In the genomic region with DNA sequence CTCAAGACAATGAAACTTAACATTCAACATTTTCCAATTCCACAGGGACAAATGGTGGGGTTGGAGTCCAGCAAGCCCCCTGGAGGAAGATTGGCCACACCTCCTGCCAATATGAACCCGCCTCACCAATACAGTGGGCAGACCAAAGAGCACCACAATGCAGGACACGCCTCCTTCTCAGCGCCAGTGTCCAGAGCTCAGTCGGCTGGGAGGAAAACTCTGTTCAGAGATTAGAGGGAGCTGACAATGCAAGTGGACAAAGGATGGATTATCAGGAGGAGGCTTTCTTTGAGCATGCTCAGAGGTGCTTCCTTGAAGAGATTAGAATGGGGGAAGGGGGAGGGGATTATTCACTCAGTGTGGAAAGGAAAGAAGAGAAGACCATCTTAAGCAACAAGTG, we compare ENCODE assay signal across 26 mouse cellular contexts.
DNase-seq lines count a peak whose midpoint lies in the region; ATAC-seq lines count a peak whose summit lies in the region.
"Had no signal": no experiment of that assay in that cellular context is flagged by ENCODE, and none has a peak within 500 bp of the region (broad histone marks: within the 10 kb centered on the region; RNA-seq: fewer than 3 reads in every experiment).

No protein-coding gene starts in this region.

- DNase-seq in R1 (ENCODE audit: low read depth, low spot score), result peak; percentile 90
- peak; percentile 8 for DNase-seq in embryo, embryonic 9.5 days (ENCODE audit: extremely low spot score)
- DNase-seq in retina, embryonic 14.5 days (ENCODE audit: low spot score), result peak; percentile 33
- DNase-seq in spleen, postnatal 14 days (ENCODE audit: low spot score in 2 of 2), result no peak
- DNase-seq in ovary, postnatal 36 days (ENCODE audit: low spot score), result no peak
- DNase-seq: adrenal gland, postnatal 10 days; cerebellum, adult 9-10 months; gastrocnemius, adult 2 months; heart, adult 11 months; heart, postnatal 10 days; kidney, adult 8-10 months; kidney, postnatal 14 days; layer of hippocampus, postnatal 36 days; thymus, postnatal 25 days had no signal

- H3K9me3 ChIP-seq in forebrain, embryonic 12.5 days, result no peaks in the 10 kb centered on the region
- H3K9me3 ChIP-seq in forebrain, embryonic 15.5 days, result no peaks in the 10 kb centered on the region
- H3K9me3 ChIP-seq in kidney, embryonic 14.5 days (ENCODE audit: control insufficient read depth, low read length), result no peaks in the 10 kb centered on the region
- H3K9me3 ChIP-seq: embryonic facial prominence, embryonic 13.5 days; heart, embryonic 12.5 days; hindbrain, embryonic 10.5 days; intestine, embryonic 15.5 days; neural tube, embryonic 15.5 days; stomach, embryonic 15.5 days had no signal

- H3K27ac ChIP-seq in forebrain, embryonic 12.5 days, result no peak overlapping the region
- H3K27ac ChIP-seq in forebrain, embryonic 15.5 days (replicated peaks), result no peak overlapping the region
- H3K27ac ChIP-seq in kidney, embryonic 14.5 days (ENCODE audit: low read depth, low read length), result no peak overlapping the region
- H3K27ac ChIP-seq: embryonic facial prominence, embryonic 13.5 days; gastrocnemius, adult 2 months; hindbrain, embryonic 10.5 days; intestine, embryonic 15.5 days; macrophage; neural tube, embryonic 15.5 days; stomach, embryonic 15.5 days had no signal

- H3K36me3 ChIP-seq in forebrain, embryonic 12.5 days (replicated peaks), result no peaks in the 10 kb centered on the region
- no peaks in the 10 kb centered on the region for H3K36me3 ChIP-seq in forebrain, embryonic 15.5 days
- no peaks in the 10 kb centered on the region for H3K36me3 ChIP-seq in kidney, embryonic 14.5 days (ENCODE audit: control insufficient read depth, insufficient read depth, low read length)
- H3K36me3 ChIP-seq: embryonic facial prominence, embryonic 13.5 days; heart, embryonic 12.5 days; hindbrain, embryonic 10.5 days; intestine, embryonic 15.5 days; neural tube, embryonic 15.5 days; stomach, embryonic 15.5 days had no signal

- peaks cover 8% of the 10 kb centered on the region for H3K4me1 ChIP-seq in forebrain, embryonic 12.5 days
- no peaks in the 10 kb centered on the region; the same call in 1 of the 2 replicates for H3K4me1 ChIP-seq in forebrain, embryonic 15.5 days
- H3K4me1 ChIP-seq in kidney, embryonic 14.5 days (ENCODE audit: control insufficient read depth, insufficient read depth, low read length), result no peaks in the 10 kb centered on the region
- H3K4me1 ChIP-seq: embryonic facial prominence, embryonic 13.5 days; heart, embryonic 12.5 days; intestine, embryonic 15.5 days; stomach, embryonic 15.5 days had no signal

- no peak overlapping the region for H3K4me3 ChIP-seq in forebrain, embryonic 12.5 days (replicated peaks)
- H3K4me3 ChIP-seq in forebrain, embryonic 15.5 days, result no peak overlapping the region
- H3K4me3 ChIP-seq in kidney, embryonic 14.5 days (ENCODE audit: low read length), result no peak overlapping the region
- H3K4me3 ChIP-seq: embryonic facial prominence, embryonic 13.5 days; gastrocnemius, adult 2 months; heart, embryonic 12.5 days; hindbrain, embryonic 10.5 days; intestine, embryonic 15.5 days; neural tube, embryonic 15.5 days; stomach, embryonic 15.5 days had no signal

- no peaks in the 10 kb centered on the region; the same call in 1 of the 2 replicates for H3K27me3 ChIP-seq in forebrain, embryonic 12.5 days
- no peaks in the 10 kb centered on the region for H3K27me3 ChIP-seq in forebrain, embryonic 15.5 days
- no peaks in the 10 kb centered on the region for H3K27me3 ChIP-seq in kidney, embryonic 14.5 days (ENCODE audit: control insufficient read depth, insufficient read depth, low read length)
- H3K27me3 ChIP-seq: embryonic facial prominence, embryonic 13.5 days; heart, embryonic 12.5 days; intestine, embryonic 15.5 days; neural tube, embryonic 15.5 days; stomach, embryonic 15.5 days had no signal

- 7% methylated on average over 4 of the region's 4 CpGs for WGBS in forebrain, embryonic 12.5 days
- WGBS in forebrain, embryonic 15.5 days, result 10% methylated on average over 4 of the region's 4 CpGs
- WGBS in kidney, embryonic 14.5 days, result 76% methylated on average over 4 of the region's 4 CpGs

- peak; percentile 41; the same call in 1 of the 2 replicates for ATAC-seq in forebrain, embryonic 12.5 days (ENCODE audit: low FRiP score)
- ATAC-seq in forebrain, embryonic 15.5 days (replicated peaks), result no peak
- no peak for ATAC-seq in kidney, embryonic 14.5 days (ENCODE audit: low FRiP score, low TSS enrichment)
- ATAC-seq: hindbrain, embryonic 16.5 days; intestine, embryonic 15.5 days; lung, postnatal 0 days had no signal

- H3K4me2 ChIP-seq in forebrain, embryonic 12.5 days, result no peak overlapping the region
- no peak overlapping the region for H3K4me2 ChIP-seq in forebrain, embryonic 15.5 days (replicated peaks)
- no peak overlapping the region for H3K4me2 ChIP-seq in kidney, embryonic 14.5 days (replicated peaks; ENCODE audit: low read depth, low read length)
- H3K4me2 ChIP-seq: embryonic facial prominence, embryonic 13.5 days; heart, embryonic 12.5 days; intestine, embryonic 15.5 days; neural tube, embryonic 15.5 days; stomach, embryonic 15.5 days had no signal

- H3K9ac ChIP-seq in forebrain, embryonic 12.5 days, result no peak overlapping the region
- no peak overlapping the region for H3K9ac ChIP-seq in forebrain, embryonic 15.5 days (replicated peaks)
- H3K9ac ChIP-seq in kidney, embryonic 14.5 days (ENCODE audit: low read depth, low read length), result no peak overlapping the region
- H3K9ac ChIP-seq: embryonic facial prominence, embryonic 13.5 days; heart, embryonic 12.5 days; intestine, embryonic 15.5 days; neural tube, embryonic 15.5 days; stomach, embryonic 15.5 days had no signal

Comparison
In these comparisons a context has a peak if more than half of its experiments do, and no peak if none do; other contexts are left out.
1. DNase-seq: peak in R1 (single experiment), embryo, embryonic 9.5 days (single experiment) and retina, embryonic 14.5 days (single experiment); none in spleen, postnatal 14 days (0 of 2) and ovary, postnatal 36 days (single experiment).